Mouse (Mus musculus) cerebellum, adult 2 months (tissue): ENCODE results near the gene Yod1. TPM values are rescaled to one million over a fixed set of nuclear protein-coding genes. Genes with fewer than 3 reads are reported as not detected.

Experiments
- DNase-seq, 2 experiments: peaks; one replicate each; pipeline ENCODE4 v3.0.0; 2021
- H3K27ac ChIP-seq: fragments of 200-500 bp; 2 replicates; pipeline ENCODE4 v1.5.1; 2012; ENCODE audit warnings: low read length, control low read depth, inconsistent platforms; ENCODE audit not compliant: insufficient read depth
- H3K27me3 ChIP-seq: fragments of 200-500 bp; 2 replicates; pipeline ENCODE4 v1.6.1; 2012; ENCODE audit warnings: inconsistent platforms, mild to moderate bottlenecking, low read length, moderate library complexity; ENCODE audit not compliant: control insufficient read depth, insufficient read depth
- H3K4me1 ChIP-seq: fragments of 200-500 bp; 2 replicates; pipeline ENCODE4 v1.6.1; 2011; ENCODE audit warnings: low read length; ENCODE audit not compliant: control insufficient read depth, insufficient read depth
- H3K4me3 ChIP-seq: fragments of 200-500 bp; replicated peaks from 2 replicates; pipeline ENCODE3; 2011; ENCODE audit warnings: mild to moderate bottlenecking, low read depth, low read length, control low read depth; ENCODE audit not compliant: insufficient read depth
- CTCF ChIP-seq: fragments of 200-500 bp; IDR thresholded peaks from 2 replicates; pipeline ENCODE4 v1.5.1; 2011; ENCODE audit warnings: low read depth, mild to moderate bottlenecking, control low read depth, low read length, moderate library complexity, borderline replicate concordance; ENCODE audit not compliant: insufficient read depth
- POLR2A ChIP-seq: fragments of 200-500 bp; IDR thresholded peaks from 2 replicates; pipeline ENCODE4 v1.6.1; 2011; ENCODE audit warnings: low read length, control low read depth, borderline replicate concordance; ENCODE audit not compliant: insufficient read depth
- WGBS: fragments of 180-500 bp; shearing (Covaris S2); methylation state at CpG from one replicate; pipeline ENCODE4 v1.1.7; 2018; 5-methylcytosine and 5-hydroxymethylcytosine counted together
- polyA plus RNA-seq: library from polyadenylated mRNA; depleted of rRNA; stranded (reverse); fragments of >200 nt; gene quantifications from 2 replicates; pipeline ENCODE4 v1.2.3, GENCODE M21; 2012

Yod1 gene
- polyA plus RNA-seq, 1 experiment, result 7.6 TPM

- TF ChIP-seq CTCF, result no peak
- no peak for TF ChIP-seq POLR2A
- Histone ChIP-seq H3K4me3 (no peak overlapping the region), H3K27me3 (no peaks in the 10 kb centered on the region), H3K4me1 (no peaks in the 10 kb centered on the region; the same call in 1 of the 2 replicates), H3K27ac (no peak overlapping the region)
- no peak for DNase-seq
- WGBS, result 79% methylated on average over 1 of the region's 1 CpGs
Observed at GRCm38 (mm10) chr1:130728070-130728469, 10.9 kb downstream of the Yod1 start.

DNA sequence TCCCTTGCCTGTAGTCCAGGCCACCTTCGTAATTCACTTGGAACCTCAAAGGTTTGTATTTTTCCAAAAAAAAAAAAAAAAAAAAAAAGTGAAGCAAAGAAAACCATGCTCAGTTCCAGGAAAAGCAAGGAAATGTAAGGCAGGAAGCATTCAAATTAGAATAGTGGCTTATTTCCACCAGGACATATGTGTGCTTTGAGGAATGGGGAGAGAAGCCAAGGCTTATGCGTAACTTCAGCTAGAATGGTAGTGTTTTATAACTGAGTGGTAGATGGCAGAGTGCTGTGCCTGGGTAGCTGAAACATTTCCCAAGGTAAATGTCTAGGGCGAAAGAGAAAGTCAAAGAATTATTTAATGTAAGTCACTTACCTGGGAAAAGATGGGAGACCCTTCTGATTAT is 11.6 kb downstream of the Yod1 start:
- Histone ChIP-seq H3K27me3 (no peaks in the 10 kb centered on the region), H3K4me1 (no peaks in the 10 kb centered on the region; the same call in 1 of the 2 replicates), H3K4me3 (no peak overlapping the region), H3K27ac (no peak overlapping the region)
- TF ChIP-seq CTCF (no peak), POLR2A (no peak)
- 53% methylated on average over 3 of the region's 3 CpGs for WGBS
- no peak for DNase-seq

GRCm38 (mm10) chr1:130729153-130729552 is 12.0 kb downstream of the Yod1 start, which contains the start of gene Pfkfb2:
Pfkfb2 (minus strand) TSS chr1:130729253.
- TF ChIP-seq POLR2A, result no peak
- no peak for TF ChIP-seq CTCF
- Histone ChIP-seq H3K4me1 (no peaks in the 10 kb centered on the region), H3K27ac (no peak within 1 kb of the TSS), H3K27me3 (no peaks in the 10 kb centered on the region), H3K4me3 (no peak within 1 kb of the TSS)
- 86% methylated on average over 2 of the region's 2 CpGs for WGBS
- DNase-seq, result no peak

DNA sequence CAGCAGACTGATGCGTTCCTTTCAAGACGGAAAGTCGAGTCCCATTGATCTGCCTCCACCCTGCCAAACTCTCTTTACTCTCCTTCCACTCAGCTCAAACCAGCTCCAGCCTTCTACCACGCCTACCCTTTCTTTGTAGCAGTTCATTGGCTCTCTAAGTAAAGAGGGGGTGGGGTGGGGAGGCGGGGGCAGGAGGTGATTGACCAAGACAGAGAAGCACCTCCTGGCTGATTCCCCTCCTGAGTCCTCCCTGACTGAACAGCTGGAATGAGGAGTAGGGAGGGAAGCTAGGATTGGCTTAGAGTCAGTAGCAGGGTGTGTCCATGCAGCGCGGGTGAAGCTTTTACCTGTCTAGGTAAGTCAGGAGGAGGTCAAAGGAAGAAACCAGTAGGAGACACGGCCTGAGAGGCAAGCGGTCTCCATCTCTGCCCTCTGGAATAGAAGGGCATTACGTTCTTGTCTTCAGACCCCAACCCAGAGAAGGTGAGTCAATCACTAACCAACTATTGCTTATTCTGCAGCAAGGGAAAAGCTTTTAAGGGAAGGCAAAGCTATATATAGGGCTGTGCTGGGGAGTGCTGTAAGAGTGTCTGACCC is 14.7 kb downstream of the Yod1 start, which contains the start of gene AA986860:
TSS of gene AA986860 (plus strand) at position 236 of the 597 bp plus-strand sequence.
- no peaks in the 10 kb centered on the region for H3K4me1 ChIP-seq
- H3K27me3 ChIP-seq, result no peaks in the 10 kb centered on the region
- no peak for DNase-seq
- H3K4me3 ChIP-seq, result no peak within 1 kb of the TSS
- no peak within 1 kb of the TSS for H3K27ac ChIP-seq
- 35% methylated on average over 10 of the region's 10 CpGs for WGBS
- TF ChIP-seq POLR2A (no peak), CTCF (no peak)

GRCm38 (mm10) chr1:130732706-130733658 is 15.9 kb downstream of the Yod1 start:
- H3K4me3 ChIP-seq, result no peak overlapping the region
- no peak overlapping the region for H3K27ac ChIP-seq
- no peaks in the 10 kb centered on the region for H3K4me1 ChIP-seq
- TF ChIP-seq CTCF, result no peak
- no peaks in the 10 kb centered on the region for H3K27me3 ChIP-seq
- no peak for DNase-seq
- WGBS, result 90% methylated on average over 13 of the region's 13 CpGs

GRCm38 (mm10) chr1:130733671-130734070 is 16.5 kb downstream of the Yod1 start:
- Histone ChIP-seq H3K4me1 (no peaks in the 10 kb centered on the region), H3K27me3 (no peaks in the 10 kb centered on the region), H3K4me3 (no peak overlapping the region), H3K27ac (no peak overlapping the region)
- 89% methylated on average over 4 of the region's 4 CpGs for WGBS
- TF ChIP-seq POLR2A (no peak), CTCF (no peak)
- no peak for DNase-seq

GRCm38 (mm10) chr1:130734452-130734851 is 17.3 kb downstream of the Yod1 start:
- Histone ChIP-seq H3K27me3 (no peaks in the 10 kb centered on the region), H3K27ac (no peak overlapping the region), H3K4me1 (no peaks in the 10 kb centered on the region), H3K4me3 (no peak overlapping the region)
- TF ChIP-seq POLR2A, result no peak
- TF ChIP-seq CTCF, result no peak
- DNase-seq, result no peak
- 38% methylated on average over 5 of the region's 5 CpGs for WGBS
